Mouse (Mus musculus) intestine, embryonic 14.5 days (tissue): Measurements from ENCODE around the gene Nudt5. TPM values are rescaled to one million over a fixed set of nuclear protein-coding genes. Genes with fewer than 3 reads are reported as not detected.
"Not testable (repeated sequence)": the region's sequence is repeated elsewhere in the genome, so short reads cannot be mapped to it uniquely, and the experiment has no call there.

Experiments
- ATAC-seq: fragments of 200-750 bp; cut with Nextera tagmentation; replicated peaks from 2 replicates; pipeline ENCODE4 v1.8.0; 2017; ENCODE audit warnings: low read depth, moderate number of reproducible peaks, moderate TSS enrichment, moderate library complexity; ENCODE audit not compliant: low FRiP score, low TSS enrichment
- DNase-seq: peaks from one replicate; pipeline ENCODE4 v3.0.0-alpha.2; 2018; ENCODE audit warnings: low spot score
- H3K27ac ChIP-seq: fragments of 300-500 bp; sonication (generic); 2 replicates; pipeline ENCODE4 v1.5.1; 2014; ENCODE audit warnings: low read depth, mild to moderate bottlenecking, control low read depth
- H3K27me3 ChIP-seq: fragments of 300-500 bp; sonication (generic); replicated peaks from 2 replicates; pipeline ENCODE4 v1.6.1; 2014; ENCODE audit warnings: low read length, control low read depth; ENCODE audit not compliant: control insufficient read depth, insufficient read depth
- H3K36me3 ChIP-seq: fragments of 300-500 bp; sonication (generic); 2 replicates; pipeline ENCODE4 v1.6.1; 2014; ENCODE audit warnings: low read length, control low read depth; ENCODE audit not compliant: control insufficient read depth, insufficient read depth
- H3K4me1 ChIP-seq: fragments of 300-500 bp; sonication (generic); replicated peaks from 2 replicates; pipeline ENCODE4 v1.6.1; 2014; ENCODE audit warnings: low read length, control low read depth, mixed read lengths; ENCODE audit not compliant: control insufficient read depth, insufficient read depth
- H3K4me2 ChIP-seq: fragments of 300-500 bp; sonication (generic); 2 replicates; pipeline ENCODE4 v1.6.1; 2014; ENCODE audit warnings: low read length
- H3K4me3 ChIP-seq: fragments of 300-500 bp; sonication (generic); 2 replicates; pipeline ENCODE4 v1.5.1; 2014; ENCODE audit warnings: low read depth, low read length, control low read depth, mixed read lengths
- H3K9ac ChIP-seq: fragments of 300-500 bp; sonication (generic); 2 replicates; pipeline ENCODE4 v1.6.1; 2014; ENCODE audit warnings: mild to moderate bottlenecking, low read length
- H3K9me3 ChIP-seq: fragments of 300-500 bp; sonication (generic); 2 replicates; pipeline ENCODE4 v1.6.1; 2016; ENCODE audit warnings: low read length, control low read depth; ENCODE audit not compliant: control insufficient read depth
- WGBS: fragments of 180-500 bp; shearing (Covaris S2); extraction: QIAGEN DNeasy Blood & Tissue Kit; methylation state at CpG from one replicate; pipeline ENCODE4 v1.1.7; 2014; 5-methylcytosine and 5-hydroxymethylcytosine counted together
- polyA plus RNA-seq: library from polyadenylated mRNA; unstranded; fragments of >200 nt; fragmentation: Nextera tagmentation; extraction: Ambion mirVana; gene quantifications from 2 replicates; pipeline ENCODE4 v1.2.1, GENCODE M21; 2014

Gene Nudt5
- 70.1 and 72.7 TPM in 2 replicates for polyA plus RNA-seq

GRCm38 (mm10) chr2:5844873-5845631 is at the start of gene Nudt5, which contains the start of gene Cdc123:
Gene Nudt5, plus strand, starts transcription at chr2:5845019.
Gene Cdc123, minus strand, starts transcription at chr2:5845164.
- Histone ChIP-seq H3K4me2 (peak within 1 kb of the TSS; percentile 66), H3K9ac (peak within 1 kb of the TSS; percentile 74), H3K36me3 (peaks cover 20% of the 10 kb centered on the region), H3K27me3 (no peaks in the 10 kb centered on the region), H3K27ac (peak within 1 kb of the TSS; percentile 88), H3K9me3 (no peaks in the 10 kb centered on the region), H3K4me3 (peak within 1 kb of the TSS; percentile 49), H3K4me1 (peaks cover 8% of the 10 kb centered on the region)
- under 1% methylated on average over 53 of the region's 53 CpGs for WGBS
- DNase-seq (peak; percentile 96), ATAC-seq (peak; percentile 98)

DNA sequence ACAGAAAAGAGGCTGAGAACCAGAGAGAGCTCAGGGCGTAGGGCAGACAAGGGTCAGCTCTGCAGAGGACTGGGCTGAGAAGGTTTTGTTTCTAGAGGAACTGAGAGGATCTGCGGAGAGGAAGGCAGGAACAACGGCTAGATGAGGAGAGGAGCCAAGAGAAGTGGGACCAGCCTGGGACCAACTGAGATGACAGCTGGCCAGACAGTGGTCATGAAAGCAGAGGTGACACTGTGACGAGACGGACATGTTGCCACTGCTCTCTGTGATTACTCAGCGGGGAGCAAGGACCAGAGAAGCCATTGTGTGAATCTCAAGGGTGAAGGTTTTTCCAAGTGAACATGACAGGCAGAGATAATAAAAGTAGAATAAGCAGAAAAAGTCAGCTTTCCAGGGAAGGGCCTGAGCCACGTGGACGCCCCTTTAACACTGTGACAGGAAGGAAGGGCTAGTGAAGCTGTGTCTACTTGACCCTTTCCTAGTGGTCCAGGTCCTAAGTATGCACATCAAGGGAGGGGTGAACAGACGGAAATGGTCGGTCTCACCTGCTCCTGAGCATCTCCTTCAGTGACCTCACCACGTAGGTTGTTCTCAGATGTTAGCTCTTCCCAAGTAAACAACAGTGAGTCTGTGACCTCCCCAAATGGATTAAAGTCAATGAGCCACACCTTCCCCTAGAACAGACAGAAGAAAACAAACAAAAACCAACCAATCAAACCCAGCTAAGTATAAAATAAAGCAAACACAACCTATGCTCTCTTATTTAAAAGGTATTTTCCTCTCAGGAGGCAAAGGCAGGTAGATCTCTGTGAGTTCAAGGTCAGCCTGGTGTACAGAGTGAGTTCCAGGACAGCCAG is 46.8 kb upstream of the Nudt5 start:
- whole genome bisulfite sequencing, result 89% methylated on average over 11 of the region's 11 CpGs
- Histone ChIP-seq H3K27me3 (no peaks in the 10 kb centered on the region), H3K9ac (no peak overlapping the region), H3K36me3 (peaks cover 72% of the 10 kb centered on the region), H3K27ac (no peak overlapping the region), H3K4me2 (no peak overlapping the region), H3K4me1 (no peaks in the 10 kb centered on the region), H3K9me3 (0 out of 2 replicates have a peak, but pooled peaks cover 4% of the 10 kb centered on the region), H3K4me3 (no peak overlapping the region)
- DNase-seq (peak; percentile 29), ATAC-seq (no peak)

GRCm38 (mm10) chr2:5801182-5801640 is 43.6 kb upstream of the Nudt5 start:
- DNase-seq, result no peak
- Histone ChIP-seq H3K27ac (peak overlapping the region; percentile 43; the same call in 1 of the 2 replicates), H3K4me1 (no peaks in the 10 kb centered on the region), H3K9me3 (0 out of 2 replicates have a peak, but pooled peaks cover 2% of the 10 kb centered on the region), H3K36me3 (peaks cover 69% of the 10 kb centered on the region), H3K27me3 (no peaks in the 10 kb centered on the region), H3K9ac (no peak overlapping the region; the same call in 1 of the 2 replicates), H3K4me2 (no peak overlapping the region), H3K4me3 (no peak overlapping the region)
- no peak for ATAC-seq
- WGBS, result 71% methylated on average over 9 of the region's 9 CpGs

DNA sequence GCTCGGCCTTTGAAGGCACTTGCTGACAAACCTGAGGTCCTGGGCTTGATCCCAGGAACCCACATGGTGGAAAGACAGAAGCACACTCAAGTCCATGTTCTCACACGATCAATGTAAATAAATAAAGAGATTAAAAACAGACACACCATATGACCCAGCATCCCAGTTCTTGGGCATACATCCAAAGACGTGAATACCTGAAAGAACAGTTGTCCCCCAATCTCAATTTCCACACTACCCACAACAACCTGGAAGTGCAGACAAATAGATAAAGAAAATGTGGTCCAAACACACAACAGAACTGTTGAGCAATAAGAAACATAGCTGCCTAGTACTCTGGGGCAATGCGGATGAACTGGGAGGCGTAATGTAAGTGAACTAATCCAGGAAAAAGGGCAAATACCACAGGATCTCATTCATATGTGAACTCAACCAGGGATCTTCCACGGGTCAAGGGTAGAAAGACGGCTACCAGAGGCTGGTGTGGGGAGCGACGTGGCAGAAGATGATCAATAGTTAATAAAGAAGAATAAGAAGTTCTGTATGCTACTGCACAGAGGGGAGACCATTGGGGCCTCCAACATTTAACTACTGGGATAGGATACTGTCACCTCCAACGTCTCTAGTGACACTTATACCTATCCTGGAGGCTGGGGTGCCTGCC is 42.8 kb upstream of the Nudt5 start:
- Histone ChIP-seq H3K4me1 (no peaks in the 10 kb centered on the region), H3K9me3 (0 out of 2 replicates have a peak, but pooled peaks cover 2% of the 10 kb centered on the region), H3K4me2 (no peak overlapping the region), H3K27ac (no peak overlapping the region), H3K27me3 (no peaks in the 10 kb centered on the region), H3K9ac (no peak overlapping the region; the same call in 1 of the 2 replicates), H3K36me3 (peaks cover 62% of the 10 kb centered on the region), H3K4me3 (no peak overlapping the region)
- DNase-seq (no peak), ATAC-seq (no peak)
- 88% methylated on average over 10 of the region's 10 CpGs for WGBS

DNA sequence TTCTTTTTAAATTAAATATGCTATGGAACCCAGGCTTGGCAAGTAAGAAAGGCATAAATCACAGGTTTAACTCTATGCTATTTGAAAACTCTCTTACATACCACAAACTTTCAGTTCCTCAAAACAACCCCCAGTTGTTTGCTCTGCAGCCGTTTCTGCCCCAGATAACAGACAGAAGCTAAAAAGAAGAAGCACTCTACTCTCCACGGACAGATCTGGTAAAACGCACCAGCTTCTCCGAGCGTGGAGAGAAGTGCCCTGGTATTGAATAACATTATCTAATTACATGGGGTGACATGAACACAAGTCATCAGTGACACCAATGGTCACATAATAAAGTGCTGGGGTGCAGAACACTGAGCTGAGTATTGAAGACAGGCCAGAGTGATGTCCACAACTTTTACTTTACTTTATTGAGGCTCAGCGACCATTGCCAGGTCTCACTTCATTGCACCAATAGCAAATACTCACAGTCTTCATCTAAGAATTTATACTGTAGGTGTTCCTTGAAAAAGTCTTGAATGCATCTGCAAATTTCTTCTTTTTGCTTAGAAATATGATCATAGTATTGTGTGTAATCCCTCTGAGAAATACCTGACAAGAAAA is 40.3 kb upstream of the Nudt5 start:
- Histone ChIP-seq H3K27ac (no peak overlapping the region), H3K27me3 (no peaks in the 10 kb centered on the region), H3K4me1 (no peaks in the 10 kb centered on the region), H3K4me2 (no peak overlapping the region), H3K9ac (no peak overlapping the region), H3K36me3 (peaks cover 67% of the 10 kb centered on the region), H3K4me3 (no peak overlapping the region), H3K9me3 (0 out of 2 replicates have a peak, but pooled peaks cover 2% of the 10 kb centered on the region)
- WGBS, result 90% methylated on average over 6 of the region's 6 CpGs
- no peak for DNase-seq
- no peak for ATAC-seq

- Histone ChIP-seq H3K4me3 (no peak overlapping the region), H3K4me2 (no peak overlapping the region), H3K27me3 (no peaks in the 10 kb centered on the region), H3K9me3 (no peaks in the 10 kb centered on the region), H3K4me1 (no peaks in the 10 kb centered on the region), H3K36me3 (peaks cover 74% of the 10 kb centered on the region), H3K9ac (no peak overlapping the region), H3K27ac (no peak overlapping the region)
- DNase-seq, result no peak
- no peak for ATAC-seq
- WGBS, result 92% methylated on average over 7 of the region's 7 CpGs
Measured at GRCm38 (mm10) chr2:5805228-5805627, 39.6 kb upstream of the Nudt5 start.

GRCm38 (mm10) chr2:5806201-5806600 is 38.6 kb upstream of the Nudt5 start:
- DNase-seq, result not testable (repeated sequence)

More at GRCm38 (mm10) chr2:5806201-5806600, 38.6 kb upstream of the Nudt5 start:
- H3K27ac ChIP-seq, H3K9me3 ChIP-seq, H3K9ac ChIP-seq, H3K27me3 ChIP-seq, H3K4me3 ChIP-seq, ATAC-seq, H3K4me1 ChIP-seq, H3K4me2 ChIP-seq: not testable (repeated sequence)
- H3K36me3 ChIP-seq, result peaks cover 76% of the 10 kb centered on the region
- 71% methylated on average over 3 of the region's 3 CpGs for WGBS
